Mouse (Mus musculus) spleen, adult 2 months (tissue): ENCODE measurements around the gene Pakap.

Experiments used
- CTCF ChIP-seq: fragments of 200-500 bp; IDR thresholded peaks from 2 replicates; pipeline ENCODE4 v1.5.1; 2011; ENCODE audit warnings: mild to moderate bottlenecking, inconsistent platforms; ENCODE audit not compliant: insufficient read depth, insufficient read length, insufficient replicate concordance; ENCODE audit errors: extremely low read depth
- POLR2A ChIP-seq: fragments of 200-500 bp; IDR thresholded peaks from 2 replicates; pipeline ENCODE4 v1.6.1; 2011; ENCODE audit warnings: low read depth, low read length, inconsistent platforms

DNA sequence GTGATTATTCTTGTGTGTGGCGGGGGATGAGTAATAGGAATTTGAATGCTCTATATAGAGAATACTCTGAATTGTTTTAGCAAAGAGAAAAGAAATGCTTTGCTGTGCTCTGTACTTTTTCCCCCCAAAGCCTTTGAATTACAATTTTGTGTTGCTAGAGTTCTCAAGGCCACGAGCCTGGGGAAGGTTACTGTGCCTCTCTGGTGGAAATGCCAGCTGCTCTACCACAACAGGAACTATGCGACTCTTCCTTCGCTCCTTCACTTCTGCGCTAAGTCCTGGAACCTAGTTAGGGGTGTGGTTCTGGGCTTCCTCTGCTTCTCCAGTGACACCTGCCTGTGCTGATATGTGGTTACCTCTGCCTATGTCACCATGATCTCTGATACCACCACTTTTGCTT lies 44.7 kb downstream of the Pakap start:
- no peak for TF ChIP-seq POLR2A
- no peak for TF ChIP-seq CTCF
